Mouse (Mus musculus) testis, adult 2 months (tissue): ENCODE results near the gene Pusl1.

Source experiments
- CTCF ChIP-seq: fragments of 200-500 bp; IDR thresholded peaks from 2 replicates; pipeline ENCODE4 v1.5.1; 2012; ENCODE audit warnings: low read depth, mild to moderate bottlenecking, inconsistent platforms, low read length, moderate library complexity; ENCODE audit not compliant: control insufficient read depth, insufficient read depth, insufficient replicate concordance
- POLR2A ChIP-seq: fragments of 200-500 bp; IDR thresholded peaks from 2 replicates; pipeline ENCODE4 v1.6.1; 2012; ENCODE audit warnings: low read depth, mild to moderate bottlenecking, inconsistent platforms, low read length, moderate library complexity; ENCODE audit not compliant: control insufficient read depth

GRCm38 (mm10) chr4:155888181-155888580, 3.4 kb downstream of the Pusl1 start:
- no peak for TF ChIP-seq POLR2A
- no peak for TF ChIP-seq CTCF
